Mouse (Mus musculus): ENCODE data around the gene Lpar2. TPM values are rescaled to one million over a fixed set of nuclear protein-coding genes. Genes with fewer than 3 reads are reported as not detected.

Gene Lpar2
- polyA plus RNA-seq, 1 experiment: not detected

DNA sequence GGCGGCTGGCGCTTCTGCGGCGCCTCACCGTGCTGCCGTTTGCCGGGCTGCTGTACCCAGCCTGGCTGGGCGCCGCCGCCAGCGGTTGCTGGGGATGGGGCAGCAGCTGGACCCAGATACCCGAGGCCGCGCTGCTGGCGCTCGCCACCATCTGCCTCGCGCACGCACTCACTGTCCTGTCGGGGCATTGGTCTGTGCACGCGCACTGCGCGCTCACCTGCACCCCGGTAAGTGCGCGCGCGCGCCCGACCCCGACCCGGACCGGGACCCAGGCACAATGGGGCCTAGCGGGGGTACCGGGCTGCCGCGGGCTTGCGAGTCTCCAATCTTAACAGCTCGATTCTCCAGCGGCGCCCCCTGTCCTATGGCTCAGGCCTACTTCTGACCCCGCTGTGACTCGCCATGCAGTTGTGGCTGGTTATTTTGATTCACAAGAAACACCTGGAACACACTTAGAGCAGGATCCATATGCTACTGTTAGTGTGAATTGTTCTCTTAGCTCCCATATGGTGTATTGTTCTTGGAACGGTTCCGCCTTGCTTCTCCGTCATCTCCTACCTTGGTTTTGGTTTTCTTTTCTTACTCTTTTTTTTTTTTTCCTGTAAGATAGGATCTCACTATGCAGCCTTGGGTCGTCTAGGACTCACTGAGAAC lies 30.7 kb upstream of the Lpar2 start:
- Histone ChIP-seq H3K4me3 (ENCODE audit: insufficient read depth, low read depth, low read length) (peak overlapping the region; percentile 99), H3K4me1 (ENCODE audit: control insufficient read depth, insufficient read depth, low read length) (peaks cover 7% of the 10 kb centered on the region; the same call in 1 of the 2 replicates), H3K27ac (ENCODE audit: insufficient read depth, low read depth, low read length) (0 out of 2 replicates have a peak overlapping the region, but pooled peaks have one; percentile 42)
- no peak for TF ChIP-seq POLR2A (IDR thresholded peaks at IDR 0.05; ENCODE audit: insufficient read depth, low read depth, low read length)
- no peak for TF ChIP-seq CTCF (IDR thresholded peaks at IDR 0.05; ENCODE audit: insufficient read depth, low read depth, low read length)
- under 1% methylated on average over 48 of the region's 48 CpGs for WGBS

DNA sequence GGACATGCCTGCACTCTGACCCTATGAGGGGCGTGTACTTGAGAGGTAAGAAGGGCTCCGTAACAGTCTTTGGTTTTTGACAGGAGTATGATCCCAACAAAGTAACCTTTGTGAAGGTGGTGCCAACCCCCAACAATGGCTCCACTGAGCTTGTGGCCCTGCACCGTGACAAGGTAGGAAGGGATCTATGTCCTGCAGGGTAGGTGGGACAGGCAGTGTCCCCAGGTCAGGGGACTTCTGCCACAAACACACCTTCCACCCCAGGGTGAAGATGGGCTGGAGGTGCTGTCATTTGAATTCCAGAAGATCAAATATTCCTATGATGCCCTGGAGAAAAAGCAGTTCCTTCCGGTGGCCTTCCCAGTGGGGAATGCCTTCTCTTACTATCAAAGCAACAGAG lies 28.6 kb upstream of the Lpar2 start:
- WGBS: 92% methylated on average over 4 of the region's 4 CpGs
- Histone ChIP-seq H3K27ac (ENCODE audit: insufficient read depth, low read depth, low read length) (no peak overlapping the region), H3K4me3 (ENCODE audit: insufficient read depth, low read depth, low read length) (no peak overlapping the region), H3K4me1 (ENCODE audit: control insufficient read depth, insufficient read depth, low read length) (peaks cover 7% of the 10 kb centered on the region; the same call in 1 of the 2 replicates)
- TF ChIP-seq CTCF (IDR thresholded peaks at IDR 0.05; ENCODE audit: insufficient read depth, low read depth, low read length) (no peak), POLR2A (IDR thresholded peaks at IDR 0.05; ENCODE audit: insufficient read depth, low read depth, low read length) (no peak)

DNA sequence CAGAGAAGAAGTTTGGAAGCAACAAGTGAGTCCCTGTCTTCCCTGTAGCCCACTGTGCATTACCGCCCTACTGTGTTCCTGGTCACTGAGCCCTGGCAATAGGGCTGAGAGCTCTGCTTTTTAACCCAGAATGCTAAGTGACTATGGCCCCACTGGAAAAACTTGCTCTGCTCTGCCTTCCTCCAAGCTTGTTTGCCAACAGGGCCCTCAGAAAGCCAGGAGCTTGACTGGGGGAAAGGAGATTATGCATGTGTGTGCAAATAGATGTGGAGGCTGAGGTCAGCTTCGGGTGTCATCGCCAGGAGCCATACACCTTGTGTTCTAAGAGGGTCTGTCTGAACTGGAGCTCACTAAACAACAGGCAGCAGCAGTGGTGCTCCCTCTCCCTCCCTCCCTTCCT lies 28.1 kb upstream of the Lpar2 start:
- 90% methylated on average over 3 of the region's 3 CpGs for WGBS
- H3K4me1 ChIP-seq (ENCODE audit: control insufficient read depth, insufficient read depth, low read length): peaks cover 7% of the 10 kb centered on the region; the same call in 1 of the 2 replicates
- no peak overlapping the region for H3K4me3 ChIP-seq (ENCODE audit: insufficient read depth, low read depth, low read length)
- no peak overlapping the region for H3K27ac ChIP-seq (ENCODE audit: insufficient read depth, low read depth, low read length)
- no peak for TF ChIP-seq POLR2A (IDR thresholded peaks at IDR 0.05; ENCODE audit: insufficient read depth, low read depth, low read length)
- no peak for TF ChIP-seq CTCF (IDR thresholded peaks at IDR 0.05; ENCODE audit: insufficient read depth, low read depth, low read length)

DNA sequence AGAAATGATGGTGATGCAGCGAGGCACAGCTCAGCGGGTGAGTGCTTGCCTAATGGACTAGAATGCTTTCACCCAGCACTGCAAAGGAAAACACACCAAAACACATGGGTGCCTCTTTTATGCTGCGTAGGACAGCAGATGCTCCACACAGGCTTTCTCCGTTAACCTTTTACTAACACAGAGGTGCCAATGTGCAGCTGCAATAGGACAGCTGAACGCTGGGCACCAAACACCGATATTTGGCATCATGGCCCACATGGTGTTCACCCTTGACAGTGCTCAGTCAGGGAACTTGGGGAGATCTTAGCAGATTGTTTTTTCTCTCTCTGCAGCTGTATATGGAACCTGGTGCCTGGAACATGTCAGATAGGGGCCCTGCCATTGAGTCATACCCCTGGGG lies 27.3 kb upstream of the Lpar2 start:
- WGBS: 92% methylated on average over 6 of the region's 6 CpGs
- TF ChIP-seq POLR2A (IDR thresholded peaks at IDR 0.05; ENCODE audit: insufficient read depth, low read depth, low read length): no peak
- TF ChIP-seq CTCF (IDR thresholded peaks at IDR 0.05; ENCODE audit: insufficient read depth, low read depth, low read length): no peak
- H3K27ac ChIP-seq (ENCODE audit: insufficient read depth, low read depth, low read length): no peak overlapping the region
- no peak overlapping the region for H3K4me3 ChIP-seq (ENCODE audit: insufficient read depth, low read depth, low read length)
- peaks cover 7% of the 10 kb centered on the region; the same call in 1 of the 2 replicates for H3K4me1 ChIP-seq (ENCODE audit: control insufficient read depth, insufficient read depth, low read length)

DNA sequence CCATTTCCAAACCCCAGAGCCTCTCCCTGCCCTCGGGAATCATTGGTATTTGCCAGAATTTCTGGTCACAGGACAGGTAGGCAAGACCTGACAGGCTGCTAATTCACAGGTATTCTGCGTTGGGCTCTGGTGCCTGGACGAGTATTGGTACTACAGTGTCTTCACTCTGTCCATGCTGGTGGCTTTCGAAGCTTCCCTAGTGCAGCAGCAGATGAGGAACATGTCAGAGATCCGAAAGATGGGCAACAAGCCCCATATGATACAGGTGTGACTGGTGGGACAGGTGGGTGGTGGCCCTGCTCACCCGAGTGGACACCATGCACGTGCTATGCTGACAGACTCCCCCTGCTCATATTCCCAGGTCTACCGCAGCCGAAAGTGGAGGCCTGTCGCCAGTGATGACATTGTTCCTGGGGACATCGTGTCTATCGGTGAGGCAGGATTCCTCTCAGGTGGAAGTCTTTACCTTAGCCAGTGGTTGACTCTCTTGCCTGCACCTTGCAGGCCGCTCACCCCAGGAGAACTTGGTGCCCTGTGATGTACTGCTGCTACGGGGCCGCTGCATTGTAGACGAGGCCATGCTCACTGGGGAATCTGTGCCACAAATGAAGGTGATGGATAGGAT lies 25.4 kb upstream of the Lpar2 start:
- 96% methylated on average over 16 of the region's 16 CpGs for whole genome bisulfite sequencing
- no peak overlapping the region for H3K27ac ChIP-seq (ENCODE audit: insufficient read depth, low read depth, low read length)
- no peak overlapping the region for H3K4me3 ChIP-seq (ENCODE audit: insufficient read depth, low read depth, low read length)
- TF ChIP-seq CTCF (IDR thresholded peaks at IDR 0.05; ENCODE audit: insufficient read depth, low read depth, low read length) (no peak), POLR2A (IDR thresholded peaks at IDR 0.05; ENCODE audit: insufficient read depth, low read depth, low read length) (no peak)
- H3K4me1 ChIP-seq (ENCODE audit: control insufficient read depth, insufficient read depth, low read length): peaks cover 4% of the 10 kb centered on the region; the same call in 1 of the 2 replicates

DNA sequence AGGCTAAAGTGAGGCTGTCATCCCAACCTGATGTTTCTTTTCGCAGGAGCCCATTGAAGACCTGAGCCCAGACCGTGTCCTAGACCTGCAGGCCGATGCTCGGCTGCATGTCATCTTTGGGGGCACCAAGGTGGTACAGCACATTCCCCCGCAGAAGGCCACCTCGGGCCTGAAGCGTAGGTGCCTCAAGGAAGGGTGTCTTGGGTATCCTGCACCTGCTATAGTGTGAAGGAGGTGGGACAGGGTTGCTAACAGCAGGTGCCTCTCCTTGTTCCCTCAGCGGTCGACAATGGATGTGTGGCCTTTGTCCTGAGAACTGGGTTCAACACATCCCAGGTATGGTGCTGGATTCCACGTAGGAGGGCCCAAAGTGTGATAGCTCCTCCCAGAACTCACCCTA lies 24.6 kb upstream of the Lpar2 start:
- Histone ChIP-seq H3K4me3 (ENCODE audit: insufficient read depth, low read depth, low read length) (no peak overlapping the region), H3K27ac (ENCODE audit: insufficient read depth, low read depth, low read length) (no peak overlapping the region), H3K4me1 (ENCODE audit: control insufficient read depth, insufficient read depth, low read length) (peaks cover 3% of the 10 kb centered on the region; the same call in 1 of the 2 replicates)
- TF ChIP-seq POLR2A (IDR thresholded peaks at IDR 0.05; ENCODE audit: insufficient read depth, low read depth, low read length) (no peak), CTCF (IDR thresholded peaks at IDR 0.05; ENCODE audit: insufficient read depth, low read depth, low read length) (no peak)
- 93% methylated on average over 10 of the region's 10 CpGs for WGBS

DNA sequence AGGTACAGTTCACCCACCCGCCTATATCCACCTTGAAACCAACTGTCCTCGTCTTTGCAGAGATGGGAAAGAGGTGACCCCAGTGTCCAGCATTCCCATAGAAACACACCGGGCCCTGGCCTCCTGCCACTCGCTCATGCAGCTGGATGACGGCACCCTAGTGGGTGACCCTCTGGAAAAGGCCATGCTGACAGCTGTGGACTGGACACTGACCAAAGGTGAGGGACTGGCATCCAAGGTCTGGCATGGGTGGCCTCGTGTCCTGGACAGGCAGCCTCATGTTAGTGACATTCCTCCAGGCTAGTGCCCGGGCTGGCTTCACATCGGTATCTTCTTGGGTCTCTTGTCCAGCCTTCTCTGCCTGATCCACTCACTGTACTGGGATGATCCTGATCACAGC lies 23.0 kb upstream of the Lpar2 start:
- no peak overlapping the region for H3K4me3 ChIP-seq (ENCODE audit: insufficient read depth, low read depth, low read length)
- 87% methylated on average over 8 of the region's 8 CpGs for WGBS
- no peak for TF ChIP-seq POLR2A (IDR thresholded peaks at IDR 0.05; ENCODE audit: insufficient read depth, low read depth, low read length)
- TF ChIP-seq CTCF (IDR thresholded peaks at IDR 0.05; ENCODE audit: insufficient read depth, low read depth, low read length): no peak

DNA sequence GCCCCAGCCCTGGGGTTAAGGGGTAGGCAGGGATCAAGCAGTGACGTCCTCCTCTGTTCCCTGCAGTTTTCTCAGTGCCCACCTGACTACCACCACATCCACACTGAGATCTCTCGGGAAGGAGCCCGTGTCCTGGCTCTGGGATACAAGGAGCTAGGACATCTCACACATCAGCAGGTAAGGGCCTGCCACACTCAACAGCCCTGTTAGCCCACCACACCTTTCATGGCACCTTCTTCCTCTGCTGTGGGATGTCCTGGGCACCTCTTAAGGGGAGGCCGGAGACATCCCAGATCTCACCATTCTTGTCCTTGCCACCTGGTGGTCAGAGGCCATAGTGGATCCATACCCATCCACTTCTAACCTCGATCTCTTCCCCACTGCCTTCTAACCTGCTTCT lies 22.3 kb upstream of the Lpar2 start:
- TF ChIP-seq POLR2A (IDR thresholded peaks at IDR 0.05; ENCODE audit: insufficient read depth, low read depth, low read length) (no peak), CTCF (IDR thresholded peaks at IDR 0.05; ENCODE audit: insufficient read depth, low read depth, low read length) (no peak)
- no peaks in the 10 kb centered on the region for H3K4me1 ChIP-seq (ENCODE audit: control insufficient read depth, insufficient read depth, low read length)
- H3K4me3 ChIP-seq (ENCODE audit: insufficient read depth, low read depth, low read length): no peak overlapping the region
- WGBS: 95% methylated on average over 5 of the region's 5 CpGs
- H3K27ac ChIP-seq (ENCODE audit: insufficient read depth, low read depth, low read length): no peak overlapping the region

More for the DNA sequence above, 23.0 kb upstream of the Lpar2 start:
- H3K4me1 ChIP-seq (ENCODE audit: control insufficient read depth, insufficient read depth, low read length): no peaks in the 10 kb centered on the region
- H3K27ac ChIP-seq (ENCODE audit: insufficient read depth, low read depth, low read length): no peak overlapping the region

DNA sequence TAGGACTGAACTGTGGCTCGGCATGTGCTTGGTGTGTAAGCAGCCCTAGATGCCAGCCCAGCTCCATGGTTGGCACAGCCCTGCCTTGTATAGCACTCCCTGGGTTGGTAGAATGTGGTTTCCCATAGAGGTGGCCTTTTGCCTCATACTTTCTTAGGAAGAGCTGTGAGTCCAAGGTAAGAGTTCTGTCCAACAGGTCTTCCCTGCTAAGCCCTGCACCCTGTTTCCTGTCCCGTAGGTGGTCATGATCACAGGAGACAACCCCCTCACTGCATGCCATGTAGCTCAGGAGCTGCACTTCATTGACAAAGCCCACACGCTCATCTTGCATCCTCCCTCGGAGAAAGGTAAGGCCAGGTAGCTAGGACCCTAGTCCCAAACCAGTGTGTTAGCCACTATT lies 20.4 kb upstream of the Lpar2 start:
- TF ChIP-seq POLR2A (IDR thresholded peaks at IDR 0.05; ENCODE audit: insufficient read depth, low read depth, low read length) (no peak), CTCF (IDR thresholded peaks at IDR 0.05; ENCODE audit: insufficient read depth, low read depth, low read length) (no peak)
- Histone ChIP-seq H3K4me3 (ENCODE audit: insufficient read depth, low read depth, low read length) (no peak overlapping the region), H3K4me1 (ENCODE audit: control insufficient read depth, insufficient read depth, low read length) (no peaks in the 10 kb centered on the region), H3K27ac (ENCODE audit: insufficient read depth, low read depth, low read length) (no peak overlapping the region)
- WGBS: 94% methylated on average over 4 of the region's 4 CpGs
